9 mouse cellular contexts compared by ENCODE assay signal in the genomic region with DNA sequence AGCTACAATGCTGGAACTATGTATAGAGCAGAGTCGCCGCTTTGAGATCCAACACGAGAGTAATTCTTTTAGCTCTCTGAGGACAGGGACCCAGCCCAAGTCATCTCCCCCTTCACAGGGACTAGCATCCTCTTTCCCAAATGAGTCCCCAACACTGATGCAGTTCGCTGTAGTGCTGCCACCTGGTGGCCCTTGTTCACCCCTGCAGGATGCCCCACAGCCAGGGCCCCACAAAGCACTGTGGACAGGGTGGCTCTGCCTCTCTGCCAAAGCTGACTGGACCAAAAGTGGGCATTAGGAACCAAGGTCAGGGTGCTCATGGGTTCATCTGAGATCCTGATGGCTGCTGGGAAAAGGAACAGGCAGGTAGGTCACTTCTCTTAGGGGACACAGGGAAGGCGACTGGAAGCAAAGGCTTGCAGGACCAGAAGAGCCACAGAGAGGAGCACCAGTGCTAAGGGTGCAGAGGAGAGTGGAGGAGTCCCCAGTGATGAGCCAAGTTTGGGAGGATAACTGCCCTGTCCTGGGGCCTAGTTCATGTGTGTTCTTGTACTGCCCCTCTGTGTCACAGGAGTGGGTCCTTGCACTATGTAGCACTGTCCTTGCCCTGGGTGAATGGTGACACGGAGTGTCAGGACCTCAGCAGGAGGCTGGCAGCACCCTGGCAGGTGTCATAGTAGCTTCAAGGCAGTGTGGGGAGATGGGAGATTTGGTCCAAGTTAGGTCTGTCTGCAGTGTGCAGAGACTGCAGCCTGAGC. TPM values are rescaled to one million over a fixed set of nuclear protein-coding genes. Genes with fewer than 3 reads are reported as not detected.
DNase-seq lines count a peak whose midpoint lies in the region; ATAC-seq and TF ChIP-seq lines count a peak whose summit lies in the region.
"Had no signal": no experiment of that assay in that cellular context is flagged by ENCODE, and none has a peak within 500 bp of the region (broad histone marks: within the 10 kb centered on the region; RNA-seq: fewer than 3 reads in every experiment).

No protein-coding gene starts in this region.

- no peak overlapping the region for H3K27ac ChIP-seq in intestine, embryonic 14.5 days (ENCODE audit: low read depth)
- no peak overlapping the region for H3K27ac ChIP-seq in intestine, embryonic 16.5 days (ENCODE audit: low read length)
- no peak overlapping the region for H3K27ac ChIP-seq in midbrain, embryonic 13.5 days
- no peak overlapping the region for H3K27ac ChIP-seq in stomach, postnatal 0 days (replicated peaks)
- H3K27ac ChIP-seq: limb, embryonic 12.5 days had no signal

- DNase-seq in intestine, embryonic 14.5 days (ENCODE audit: low spot score) = peak; percentile 76
- peak; percentile 78 for DNase-seq in MN1 (ENCODE audit: low spot score)
- DNase-seq in embryo, embryonic 10 days (ENCODE audit: low spot score) = peak; percentile 78
- peak; percentile 72 for DNase-seq in heart, postnatal 4 days
- DNase-seq in left cerebral cortex, postnatal 36 days (ENCODE audit: low spot score in 2 of 2) = peak; percentile 46 to 59
- peak; percentile 65 for DNase-seq in stomach, postnatal 0 days (ENCODE audit: low spot score)

- no peaks in the 10 kb centered on the region for H3K9me3 ChIP-seq in intestine, embryonic 14.5 days (ENCODE audit: control insufficient read depth, low read length)
- no peaks in the 10 kb centered on the region for H3K9me3 ChIP-seq in intestine, embryonic 16.5 days (ENCODE audit: control insufficient read depth, low read length)
- H3K9me3 ChIP-seq in midbrain, embryonic 13.5 days = no peaks in the 10 kb centered on the region
- H3K9me3 ChIP-seq in stomach, postnatal 0 days (ENCODE audit: control insufficient read depth, low read length) = no peaks in the 10 kb centered on the region

- intact Hi-C loops in left cerebral cortex, postnatal 36 days (cut with DNase I) = loop anchor here (2.0 kb wide), 1 partner anchor 108 kb away; no protein-coding TSS in a partner anchor

- no peak overlapping the region for H3K9ac ChIP-seq in intestine, embryonic 14.5 days (ENCODE audit: low read length)
- H3K9ac ChIP-seq in intestine, embryonic 16.5 days (ENCODE audit: low read depth, low read length) = no peak overlapping the region
- no peak overlapping the region for H3K9ac ChIP-seq in midbrain, embryonic 13.5 days (replicated peaks)
- H3K9ac ChIP-seq in stomach, postnatal 0 days (ENCODE audit: low read length) = no peak overlapping the region
- H3K9ac ChIP-seq: limb, embryonic 12.5 days had no signal

- peak; percentile 35 for ATAC-seq in intestine, embryonic 14.5 days (replicated peaks; ENCODE audit: low FRiP score, low TSS enrichment, low read depth)
- ATAC-seq in intestine, embryonic 16.5 days = no peak; the same call in 1 of the 2 replicates
- peak; percentile 54 for ATAC-seq in midbrain, embryonic 13.5 days
- peak; percentile 34 for ATAC-seq in stomach, postnatal 0 days (ENCODE audit: low FRiP score, low TSS enrichment)

- no peak overlapping the region for H3K4me3 ChIP-seq in intestine, embryonic 14.5 days (ENCODE audit: low read depth, low read length)
- no peak overlapping the region for H3K4me3 ChIP-seq in intestine, embryonic 16.5 days (ENCODE audit: low read length)
- H3K4me3 ChIP-seq in midbrain, embryonic 13.5 days (replicated peaks) = no peak overlapping the region
- H3K4me3 ChIP-seq in stomach, postnatal 0 days (ENCODE audit: low read depth, low read length) = no peak overlapping the region
- H3K4me3 ChIP-seq: limb, embryonic 12.5 days had no signal

- H3K27me3 ChIP-seq in intestine, embryonic 14.5 days (replicated peaks; ENCODE audit: control insufficient read depth, insufficient read depth, low read length) = no peaks in the 10 kb centered on the region
- H3K27me3 ChIP-seq in intestine, embryonic 16.5 days (replicated peaks; ENCODE audit: control insufficient read depth, insufficient read depth, low read length) = no peaks in the 10 kb centered on the region
- H3K27me3 ChIP-seq in midbrain, embryonic 13.5 days = no peaks in the 10 kb centered on the region
- H3K27me3 ChIP-seq in stomach, postnatal 0 days (ENCODE audit: control insufficient read depth, insufficient read depth, low read length) = no peaks in the 10 kb centered on the region
- H3K27me3 ChIP-seq: limb, embryonic 12.5 days had no signal

- no peak overlapping the region for H3K4me2 ChIP-seq in intestine, embryonic 14.5 days (ENCODE audit: low read length)
- H3K4me2 ChIP-seq in intestine, embryonic 16.5 days (ENCODE audit: low read depth, low read length) = no peak overlapping the region
- H3K4me2 ChIP-seq in midbrain, embryonic 13.5 days (replicated peaks) = no peak overlapping the region
- H3K4me2 ChIP-seq in stomach, postnatal 0 days (replicated peaks; ENCODE audit: low read depth) = no peak overlapping the region
- H3K4me2 ChIP-seq: limb, embryonic 12.5 days had no signal

- TF ChIP-seq CTCF in stomach, postnatal 0 days (IDR thresholded peaks at IDR 0.05; ENCODE audit: low read depth) = peak; percentile 88

- WGBS in intestine, embryonic 14.5 days = 52% methylated on average over 6 of the region's 6 CpGs
- WGBS in intestine, embryonic 16.5 days = 56% methylated on average over 6 of the region's 6 CpGs
- 57% methylated on average over 6 of the region's 6 CpGs for WGBS in midbrain, embryonic 13.5 days
- 55% methylated on average over 6 of the region's 6 CpGs for WGBS in stomach, postnatal 0 days

- TF ChIP-seq EP300 in stomach, postnatal 0 days (optimal IDR thresholded peaks at IDR 0.05) = no peak

- H3K4me1 ChIP-seq in intestine, embryonic 14.5 days (replicated peaks; ENCODE audit: control insufficient read depth, insufficient read depth, low read length) = no peaks in the 10 kb centered on the region; the same call in 1 of the 2 replicates
- peaks cover under 1% of the 10 kb centered on the region; the same call in 1 of the 2 replicates for H3K4me1 ChIP-seq in intestine, embryonic 16.5 days (ENCODE audit: control insufficient read depth, insufficient read depth, low read length)
- H3K4me1 ChIP-seq in midbrain, embryonic 13.5 days (replicated peaks) = peaks cover 31% of the 10 kb centered on the region
- no peaks in the 10 kb centered on the region for H3K4me1 ChIP-seq in stomach, postnatal 0 days (replicated peaks; ENCODE audit: control insufficient read depth, insufficient read depth)
- H3K4me1 ChIP-seq: limb, embryonic 12.5 days had no signal

- peaks cover 32% of the 10 kb centered on the region; the same call in 1 of the 2 replicates for H3K36me3 ChIP-seq in intestine, embryonic 14.5 days (ENCODE audit: control insufficient read depth, insufficient read depth, low read length)
- peaks cover 5% of the 10 kb centered on the region for H3K36me3 ChIP-seq in intestine, embryonic 16.5 days (ENCODE audit: control insufficient read depth, insufficient read depth, low read length)
- peaks cover 47% of the 10 kb centered on the region for H3K36me3 ChIP-seq in midbrain, embryonic 13.5 days
- H3K36me3 ChIP-seq in stomach, postnatal 0 days (ENCODE audit: control insufficient read depth, insufficient read depth, low read length) = peaks cover 10% of the 10 kb centered on the region; the same call in 1 of the 2 replicates

RNA-seq across cellular contexts. Expression of a gene that starts 7.4 kb away (rescaled TPM):
- polyA plus RNA-seq in intestine, embryonic 14.5 days (2014; fragmentation: Nextera tagmentation; extraction: Ambion mirVana) = 19.3 and 20.5 TPM in 2 replicates
- polyA plus RNA-seq in intestine, embryonic 16.5 days (2015; fragmentation: Nextera tagmentation; extraction: Ambion mirVana) = 30.7 and 38.9 TPM in 2 replicates
- 100 to 1,000 TPM; 163 to 177 TPM for total RNA-seq in heart, postnatal 4 days (2021)
- 100 to 1,000 TPM; 270 to 338 TPM for total RNA-seq in left cerebral cortex, postnatal 36 days (2021)
- 79.8 and 89.2 TPM in 2 replicates for polyA plus RNA-seq in midbrain, embryonic 13.5 days (2015; fragmentation: Nextera tagmentation; extraction: Ambion mirVana)
- polyA plus RNA-seq in stomach, postnatal 0 days (2015; fragmentation: Nextera tagmentation; extraction: Ambion mirVana) = 62.1 and 77.1 TPM in 2 replicates

RNA-seq across cellular contexts. Expression of a gene that starts 14.2 kb away (rescaled TPM):
- 348 and 351 TPM in 2 replicates for polyA plus RNA-seq in intestine, embryonic 14.5 days (2014; fragmentation: Nextera tagmentation; extraction: Ambion mirVana)
- polyA plus RNA-seq in intestine, embryonic 16.5 days (2015; fragmentation: Nextera tagmentation; extraction: Ambion mirVana) = 415 and 427 TPM in 2 replicates
- total RNA-seq in heart, postnatal 4 days (2021) = 100 to 1,000 TPM; 104 to 105 TPM
- total RNA-seq in left cerebral cortex, postnatal 36 days (2021) = 10 to 100 TPM; 84.1 to 91.4 TPM
- polyA plus RNA-seq in midbrain, embryonic 13.5 days (2015; fragmentation: Nextera tagmentation; extraction: Ambion mirVana) = 192 and 200 TPM in 2 replicates
- 253 and 258 TPM in 2 replicates for polyA plus RNA-seq in stomach, postnatal 0 days (2015; fragmentation: Nextera tagmentation; extraction: Ambion mirVana)

RNA-seq across cellular contexts. Expression of a gene that starts 49.1 kb away (rescaled TPM):
- polyA plus RNA-seq in intestine, embryonic 14.5 days (2014; fragmentation: Nextera tagmentation; extraction: Ambion mirVana) = 12.3 and 17.5 TPM in 2 replicates
- polyA plus RNA-seq in intestine, embryonic 16.5 days (2015; fragmentation: Nextera tagmentation; extraction: Ambion mirVana) = 39.2 and 42.4 TPM in 2 replicates
- 1 to 10 TPM; 5.9 to 6.9 TPM for total RNA-seq in heart, postnatal 4 days (2021)
- 1 to 10 TPM; 3.5 to 3.7 TPM for total RNA-seq in left cerebral cortex, postnatal 36 days (2021)
- polyA plus RNA-seq in midbrain, embryonic 13.5 days (2015; fragmentation: Nextera tagmentation; extraction: Ambion mirVana) = 2.2 and 2.6 TPM in 2 replicates
- polyA plus RNA-seq in stomach, postnatal 0 days (2015; fragmentation: Nextera tagmentation; extraction: Ambion mirVana) = 12.5 and 15.2 TPM in 2 replicates
